Mouse (Mus musculus): ENCODE measurements around the gene Hmga2. TPM values are rescaled to one million over a fixed set of nuclear protein-coding genes. Genes with fewer than 3 reads are reported as not detected.

Hmga2 gene
- polyA plus RNA-seq, 1 experiment = 0.10 TPM

GRCm38 (mm10) chr10:120390912-120391835 is 85.1 kb downstream of the Hmga2 start:
- TF ChIP-seq CTCF (IDR thresholded peaks at IDR 0.05; ENCODE audit: extremely low read depth, insufficient read depth, low read length) = no peak
- TF ChIP-seq POLR2A (IDR thresholded peaks at IDR 0.05; ENCODE audit: extremely low read depth, insufficient read depth, low read length) = no peak
- no peak overlapping the region for H3K4me3 ChIP-seq (ENCODE audit: insufficient read depth, low read length)
- no peak overlapping the region for H3K27ac ChIP-seq (ENCODE audit: insufficient read depth, low read length)
- H3K4me1 ChIP-seq (ENCODE audit: control insufficient read depth, insufficient read depth, low read length) = no peaks in the 10 kb centered on the region

- Histone ChIP-seq H3K27ac (ENCODE audit: insufficient read depth, low read length) (no peak overlapping the region), H3K4me3 (ENCODE audit: insufficient read depth, low read length) (no peak overlapping the region), H3K4me1 (ENCODE audit: control insufficient read depth, insufficient read depth, low read length) (no peaks in the 10 kb centered on the region)
- TF ChIP-seq POLR2A (IDR thresholded peaks at IDR 0.05; ENCODE audit: extremely low read depth, insufficient read depth, low read length) = no peak
- TF ChIP-seq CTCF (IDR thresholded peaks at IDR 0.05; ENCODE audit: extremely low read depth, insufficient read depth, low read length) = no peak
Observed at GRCm38 (mm10) chr10:120389707-120390106, 86.6 kb downstream of the Hmga2 start.

DNA sequence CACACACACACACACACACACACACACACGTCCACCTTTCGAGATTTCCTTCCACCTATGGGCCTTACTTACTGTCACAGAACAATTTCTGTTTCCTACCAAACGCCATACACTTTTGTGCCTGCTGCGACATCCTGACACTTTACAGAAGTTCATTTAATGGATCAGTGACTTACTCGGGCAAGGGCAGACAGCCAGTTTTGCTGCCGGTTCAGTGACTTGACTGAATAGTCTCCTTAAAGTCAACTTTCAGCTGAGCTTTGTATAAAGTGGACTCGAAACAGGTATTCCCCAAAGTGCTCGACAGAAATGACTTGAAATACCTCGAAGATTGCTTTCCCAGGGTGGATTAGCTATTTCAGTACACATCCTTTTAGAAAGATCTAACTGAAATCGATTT is 87.3 kb downstream of the Hmga2 start:
- Histone ChIP-seq H3K27ac (ENCODE audit: insufficient read depth, low read length) (no peak overlapping the region), H3K4me1 (ENCODE audit: control insufficient read depth, insufficient read depth, low read length) (no peaks in the 10 kb centered on the region), H3K4me3 (ENCODE audit: insufficient read depth, low read length) (no peak overlapping the region)
- TF ChIP-seq POLR2A (IDR thresholded peaks at IDR 0.05; ENCODE audit: extremely low read depth, insufficient read depth, low read length) (no peak), CTCF (IDR thresholded peaks at IDR 0.05; ENCODE audit: extremely low read depth, insufficient read depth, low read length) (no peak)

DNA sequence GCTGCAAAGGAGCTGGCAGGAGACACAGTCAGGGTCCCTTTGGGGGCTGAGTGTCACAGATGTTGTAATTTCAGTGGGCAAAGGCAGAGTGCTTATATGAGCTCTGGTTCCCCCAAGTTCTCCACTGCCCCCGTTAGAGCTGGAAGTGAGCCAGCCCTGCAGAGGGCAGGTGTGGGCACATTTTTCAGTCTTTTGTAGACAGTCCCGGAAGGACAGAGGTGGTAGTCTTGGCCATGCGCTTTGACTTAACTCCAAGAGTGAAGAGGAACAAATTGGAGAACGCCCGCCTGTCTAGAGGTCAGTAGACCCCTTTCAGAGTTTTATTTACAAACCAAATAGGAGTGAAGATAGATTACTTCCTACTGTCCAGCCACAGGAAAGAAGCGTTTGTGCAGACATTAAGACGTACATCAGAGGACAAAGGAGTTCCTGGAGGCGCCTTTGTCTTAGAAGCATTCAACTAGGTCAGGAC is 87.8 kb downstream of the Hmga2 start:
- TF ChIP-seq CTCF (IDR thresholded peaks at IDR 0.05; ENCODE audit: extremely low read depth, insufficient read depth, low read length) = no peak
- no peak for TF ChIP-seq POLR2A (IDR thresholded peaks at IDR 0.05; ENCODE audit: extremely low read depth, insufficient read depth, low read length)
- no peaks in the 10 kb centered on the region for H3K4me1 ChIP-seq (ENCODE audit: control insufficient read depth, insufficient read depth, low read length)

GRCm38 (mm10) chr10:120387105-120387504 is 89.2 kb downstream of the Hmga2 start:
- Histone ChIP-seq H3K27ac (ENCODE audit: insufficient read depth, low read length) (no peak overlapping the region), H3K4me3 (ENCODE audit: insufficient read depth, low read length) (no peak overlapping the region), H3K4me1 (ENCODE audit: control insufficient read depth, insufficient read depth, low read length) (no peaks in the 10 kb centered on the region)
- TF ChIP-seq CTCF (IDR thresholded peaks at IDR 0.05; ENCODE audit: extremely low read depth, insufficient read depth, low read length) = no peak
- TF ChIP-seq POLR2A (IDR thresholded peaks at IDR 0.05; ENCODE audit: extremely low read depth, insufficient read depth, low read length) = no peak

More for the DNA sequence above, 87.8 kb downstream of the Hmga2 start:
- Histone ChIP-seq H3K4me3 (ENCODE audit: insufficient read depth, low read length) (no peak overlapping the region), H3K27ac (ENCODE audit: insufficient read depth, low read length) (no peak overlapping the region)

GRCm38 (mm10) chr10:120384797-120385600 is 91.3 kb downstream of the Hmga2 start:
- H3K4me1 ChIP-seq (ENCODE audit: control insufficient read depth, insufficient read depth, low read length) = no peaks in the 10 kb centered on the region
- no peak overlapping the region for H3K4me3 ChIP-seq (ENCODE audit: insufficient read depth, low read length)
- no peak for TF ChIP-seq POLR2A (IDR thresholded peaks at IDR 0.05; ENCODE audit: extremely low read depth, insufficient read depth, low read length)
- no peak for TF ChIP-seq CTCF (IDR thresholded peaks at IDR 0.05; ENCODE audit: extremely low read depth, insufficient read depth, low read length)
- no peak overlapping the region for H3K27ac ChIP-seq (ENCODE audit: insufficient read depth, low read length)

- TF ChIP-seq CTCF (IDR thresholded peaks at IDR 0.05; ENCODE audit: extremely low read depth, insufficient read depth, low read length) = no peak
- no peak for TF ChIP-seq POLR2A (IDR thresholded peaks at IDR 0.05; ENCODE audit: extremely low read depth, insufficient read depth, low read length)
- H3K4me1 ChIP-seq (ENCODE audit: control insufficient read depth, insufficient read depth, low read length) = no peaks in the 10 kb centered on the region
- no peak overlapping the region for H3K4me3 ChIP-seq (ENCODE audit: insufficient read depth, low read length)
- no peak overlapping the region for H3K27ac ChIP-seq (ENCODE audit: insufficient read depth, low read length)
Observed at GRCm38 (mm10) chr10:120384040-120384439, 92.2 kb downstream of the Hmga2 start.

GRCm38 (mm10) chr10:120377795-120378194 is 98.5 kb downstream of the Hmga2 start:
- no peaks in the 10 kb centered on the region for H3K4me1 ChIP-seq (ENCODE audit: control insufficient read depth, insufficient read depth, low read length)
- TF ChIP-seq CTCF (IDR thresholded peaks at IDR 0.05; ENCODE audit: extremely low read depth, insufficient read depth, low read length) (no peak), POLR2A (IDR thresholded peaks at IDR 0.05; ENCODE audit: extremely low read depth, insufficient read depth, low read length) (no peak)
- no peak overlapping the region for H3K4me3 ChIP-seq (ENCODE audit: insufficient read depth, low read length)
- H3K27ac ChIP-seq (ENCODE audit: insufficient read depth, low read length) = no peak overlapping the region

DNA sequence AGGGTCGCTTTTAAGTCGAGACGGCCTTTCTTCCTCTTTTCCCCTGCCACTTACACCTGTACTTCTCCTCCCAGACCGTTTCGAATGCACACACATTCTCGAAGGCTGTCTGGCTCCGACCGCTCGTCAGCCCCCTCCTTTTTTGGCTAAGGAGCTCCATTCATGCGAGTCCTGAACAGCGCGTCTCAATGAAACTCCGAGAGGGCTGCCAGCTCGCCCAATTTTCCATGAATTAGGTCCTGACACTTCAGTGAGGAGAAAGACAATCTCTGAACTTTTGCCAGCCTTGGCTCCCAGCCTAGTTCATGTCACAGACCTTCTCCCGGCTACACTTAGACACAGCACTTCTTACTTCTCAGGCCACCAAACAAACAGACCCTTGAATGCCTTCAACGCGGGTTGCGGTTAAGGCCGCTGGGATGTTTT is 98.9 kb downstream of the Hmga2 start:
- TF ChIP-seq POLR2A (IDR thresholded peaks at IDR 0.05; ENCODE audit: extremely low read depth, insufficient read depth, low read length) = no peak
- TF ChIP-seq CTCF (IDR thresholded peaks at IDR 0.05; ENCODE audit: extremely low read depth, insufficient read depth, low read length) = no peak
- no peak overlapping the region for H3K27ac ChIP-seq (ENCODE audit: insufficient read depth, low read length)
- no peak overlapping the region for H3K4me3 ChIP-seq (ENCODE audit: insufficient read depth, low read length)
- no peaks in the 10 kb centered on the region for H3K4me1 ChIP-seq (ENCODE audit: control insufficient read depth, insufficient read depth, low read length)

All from cortical plate, adult 2 months (tissue).